Mouse (Mus musculus) embryonic fibroblast, embryonic 13.5 days (primary cell): ENCODE results near the gene Gm5475. TPM values are rescaled to one million over a fixed set of nuclear protein-coding genes. Genes with fewer than 3 reads are reported as not detected.
"Not testable (repeated sequence)": the region's sequence is repeated elsewhere in the genome, so short reads cannot be mapped to it uniquely, and the experiment has no call there.

ENCODE experiments used
- H3K27ac ChIP-seq: 2 replicates; pipeline ENCODE4 v1.5.1; 2012; ENCODE audit warnings: low read length, control low read depth, inconsistent platforms; ENCODE audit not compliant: insufficient read depth
- H3K4me1 ChIP-seq: 2 replicates; pipeline ENCODE4 v1.6.1; 2011; ENCODE audit warnings: low read length; ENCODE audit not compliant: control insufficient read depth, insufficient read depth
- H3K4me3 ChIP-seq: 2 replicates; pipeline ENCODE4 v1.5.1; 2011; ENCODE audit warnings: mild to moderate bottlenecking, control low read depth, low read length; ENCODE audit not compliant: insufficient read depth
- CTCF ChIP-seq: IDR thresholded peaks from 2 replicates; pipeline ENCODE4 v1.5.1; 2011; ENCODE audit warnings: mild to moderate bottlenecking, control low read depth, low read length, moderate library complexity, borderline replicate concordance; ENCODE audit not compliant: insufficient read depth
- POLR2A ChIP-seq: IDR thresholded peaks from 2 replicates; pipeline ENCODE4 v1.6.1; 2011; ENCODE audit warnings: low read depth, mild to moderate bottlenecking, control low read depth, low read length, moderate library complexity
- polyA plus RNA-seq: library from polyadenylated mRNA; stranded (reverse); fragments of >200 nt; gene quantifications from 2 replicates; pipeline ENCODE4 v1.2.4, GENCODE M21; 2011; ENCODE audit warnings: low read depth; ENCODE audit not compliant: missing spikeins, insufficient read length

Gm5475 gene
- not detected in 2 replicates for polyA plus RNA-seq

DNA sequence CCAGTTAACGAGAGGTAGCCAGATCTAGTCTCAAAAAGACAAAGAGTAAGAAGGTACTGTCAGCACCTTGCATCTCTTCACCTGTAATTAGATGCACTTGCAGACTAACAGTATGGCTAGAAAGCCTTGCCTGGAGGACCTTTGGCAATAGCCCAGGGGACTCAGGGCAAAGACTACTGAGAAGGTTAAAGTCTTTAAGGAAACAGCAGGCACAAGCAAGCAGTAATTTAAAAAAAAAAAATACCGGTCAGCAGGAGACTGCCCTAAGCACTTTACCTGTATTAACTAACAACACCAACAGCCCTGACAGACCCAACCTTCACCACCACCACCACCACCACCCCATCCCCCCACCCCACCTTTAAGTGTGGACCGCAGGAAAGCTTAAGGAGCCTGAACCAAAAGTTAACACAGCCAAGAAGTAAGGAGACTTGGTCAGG is at the start of gene Gm5475:
Gene Gm5475, plus strand, starts transcription at position 390 of the 440 bp plus-strand sequence.
- Histone ChIP-seq H3K27ac (peak within 1 kb of the TSS; percentile 94), H3K4me3 (peak within 1 kb of the TSS; percentile 93), H3K4me1 (peaks cover 17% of the 10 kb centered on the region)

GRCm38 (mm10) chr15:100375066-100375465 is 46.9 kb upstream of the Gm5475 start:
- Histone ChIP-seq H3K4me3 (no peak overlapping the region), H3K4me1 (no peaks in the 10 kb centered on the region), H3K27ac (no peak overlapping the region)
- TF ChIP-seq CTCF: no peak

DNA sequence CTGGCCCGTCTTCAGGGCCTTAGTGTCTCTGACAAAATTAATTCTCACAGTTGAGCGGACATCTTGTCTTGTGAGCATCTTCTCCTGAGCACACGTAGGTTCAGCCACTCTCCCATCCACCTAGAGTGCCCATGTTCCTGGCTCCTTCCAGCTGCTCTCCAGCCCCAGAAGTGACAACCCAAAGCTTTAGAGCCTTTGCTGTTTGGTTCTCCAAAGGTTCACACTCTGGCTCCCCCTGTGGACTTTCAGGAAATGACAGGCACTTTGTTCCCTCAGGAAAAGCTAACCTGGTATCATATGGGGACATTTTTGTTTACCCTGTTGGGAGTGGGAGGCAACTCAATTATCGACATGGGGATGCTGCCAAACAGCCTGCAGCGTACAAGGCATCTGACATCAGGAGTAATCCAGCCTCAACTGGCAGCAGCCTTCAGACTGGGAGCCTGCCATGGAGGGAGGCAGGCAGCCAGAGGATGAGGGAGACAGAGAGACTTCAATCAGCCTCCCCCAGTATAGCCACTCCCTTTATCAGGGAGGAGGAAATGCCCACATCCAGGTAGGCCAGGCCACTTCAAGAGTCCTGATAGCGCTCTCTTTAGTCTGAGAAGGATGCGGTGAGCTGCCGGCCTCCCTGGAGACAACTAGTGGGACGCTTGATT is 44.0 kb upstream of the Gm5475 start:
- H3K4me3 ChIP-seq, H3K27ac ChIP-seq, H3K4me1 ChIP-seq: not testable (repeated sequence)

- Histone ChIP-seq H3K27ac (no peak overlapping the region), H3K4me3 (no peak overlapping the region), H3K4me1 (no peaks in the 10 kb centered on the region)
- TF ChIP-seq CTCF: no peak
Observed at GRCm38 (mm10) chr15:100379658-100380057, 42.3 kb upstream of the Gm5475 start.

GRCm38 (mm10) chr15:100380104-100380503 is 41.8 kb upstream of the Gm5475 start:
- Histone ChIP-seq H3K4me1 (no peaks in the 10 kb centered on the region), H3K27ac (no peak overlapping the region)
- no peak for TF ChIP-seq CTCF
- TF ChIP-seq POLR2A: no peak

GRCm38 (mm10) chr15:100385705-100386104 is 36.2 kb upstream of the Gm5475 start:
- no peak for TF ChIP-seq POLR2A
- TF ChIP-seq CTCF: no peak
- H3K4me1 ChIP-seq: no peaks in the 10 kb centered on the region
- no peak overlapping the region for H3K27ac ChIP-seq
- H3K4me3 ChIP-seq: no peak overlapping the region

More at GRCm38 (mm10) chr15:100380104-100380503, 41.8 kb upstream of the Gm5475 start:
- no peak overlapping the region for H3K4me3 ChIP-seq

DNA sequence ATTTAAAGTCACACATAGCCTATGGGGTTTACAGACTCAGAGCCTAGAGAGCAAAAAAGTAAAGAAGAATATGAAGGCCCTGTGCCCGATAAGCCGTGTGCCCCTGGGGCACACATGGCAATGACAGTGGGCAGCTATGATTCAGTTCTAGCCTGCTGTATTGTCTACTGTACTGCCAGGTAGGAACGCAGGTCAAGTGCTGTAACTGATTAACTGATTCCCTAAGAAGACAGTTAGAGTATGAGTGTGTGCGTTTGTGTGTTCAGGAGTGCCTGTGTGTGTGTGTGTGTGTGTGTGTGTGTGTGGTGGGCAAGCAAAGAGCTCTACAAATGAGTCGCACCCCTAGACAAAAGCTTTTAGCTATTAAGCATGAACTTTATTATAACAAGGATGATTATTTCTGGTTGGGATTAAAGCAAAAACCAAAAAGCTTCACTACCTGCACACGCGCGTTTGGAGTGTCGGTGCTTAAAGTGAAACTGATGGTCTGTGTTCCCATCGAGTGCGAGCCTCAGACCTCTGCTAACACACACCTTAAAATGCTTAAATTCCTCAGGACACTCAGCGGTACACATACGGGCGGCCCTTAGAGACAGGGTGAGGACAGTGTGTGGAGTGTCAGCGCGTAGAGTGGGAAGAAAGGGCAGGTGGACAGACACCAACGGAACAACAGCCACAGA is 34.3 kb upstream of the Gm5475 start:
- no peak for TF ChIP-seq POLR2A
- no peak for TF ChIP-seq CTCF
- H3K27ac ChIP-seq: no peak overlapping the region
- H3K4me3 ChIP-seq: no peak overlapping the region
- H3K4me1 ChIP-seq: no peaks in the 10 kb centered on the region

GRCm38 (mm10) chr15:100388224-100388835 is 33.6 kb upstream of the Gm5475 start:
- Histone ChIP-seq H3K4me3 (no peak overlapping the region), H3K27ac (no peak overlapping the region), H3K4me1 (no peaks in the 10 kb centered on the region)
- no peak for TF ChIP-seq POLR2A
- TF ChIP-seq CTCF: no peak

DNA sequence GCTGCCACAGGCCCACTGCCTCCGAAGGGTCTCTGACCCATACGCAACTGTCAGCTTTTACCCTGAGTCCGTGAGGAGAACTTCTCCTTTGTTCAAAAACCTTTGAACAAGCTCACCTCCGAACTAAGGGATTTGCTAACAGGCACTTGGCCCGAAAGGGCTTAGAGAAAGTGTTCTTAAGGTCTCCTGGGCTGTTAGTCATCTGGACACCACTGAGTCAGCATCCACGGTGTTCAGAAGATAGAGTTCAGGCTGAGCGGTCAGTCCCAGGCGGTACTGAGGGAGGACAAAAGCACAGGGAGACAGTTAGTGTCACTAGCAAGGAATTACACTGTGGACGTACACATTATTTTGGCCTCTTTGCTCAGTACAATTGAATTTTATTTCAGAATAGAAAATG is 33.1 kb upstream of the Gm5475 start:
- no peaks in the 10 kb centered on the region for H3K4me1 ChIP-seq
- H3K4me3 ChIP-seq: no peak overlapping the region
- no peak overlapping the region for H3K27ac ChIP-seq
- TF ChIP-seq POLR2A (no peak), CTCF (no peak)

- TF ChIP-seq POLR2A (no peak), CTCF (no peak)
- Histone ChIP-seq H3K4me3 (no peak overlapping the region), H3K27ac (no peak overlapping the region), H3K4me1 (no peaks in the 10 kb centered on the region)
Observed at GRCm38 (mm10) chr15:100391066-100391465, 30.9 kb upstream of the Gm5475 start.
